Mouse (Mus musculus) ES-Bruce4 (cell line): Measurements from ENCODE around the gene Tmed3.
A peak's percentile ranks its signal among the peaks of the same experiment; 100 is the strongest.

Experiments used
- CTCF ChIP-seq: IDR thresholded peaks from one replicate; pipeline ENCODE4 v1.8.1; 2011; ENCODE audit warnings: low read depth, low read length
- EP300 ChIP-seq: IDR thresholded peaks from 2 replicates; pipeline ENCODE4 v1.6.1; 2011; ENCODE audit warnings: low read depth, low read length; ENCODE audit not compliant: insufficient read depth
- POLR2A ChIP-seq: IDR thresholded peaks from one replicate; pipeline ENCODE4 v1.8.1; 2011; ENCODE audit warnings: low read length; ENCODE audit not compliant: insufficient read depth

DNA sequence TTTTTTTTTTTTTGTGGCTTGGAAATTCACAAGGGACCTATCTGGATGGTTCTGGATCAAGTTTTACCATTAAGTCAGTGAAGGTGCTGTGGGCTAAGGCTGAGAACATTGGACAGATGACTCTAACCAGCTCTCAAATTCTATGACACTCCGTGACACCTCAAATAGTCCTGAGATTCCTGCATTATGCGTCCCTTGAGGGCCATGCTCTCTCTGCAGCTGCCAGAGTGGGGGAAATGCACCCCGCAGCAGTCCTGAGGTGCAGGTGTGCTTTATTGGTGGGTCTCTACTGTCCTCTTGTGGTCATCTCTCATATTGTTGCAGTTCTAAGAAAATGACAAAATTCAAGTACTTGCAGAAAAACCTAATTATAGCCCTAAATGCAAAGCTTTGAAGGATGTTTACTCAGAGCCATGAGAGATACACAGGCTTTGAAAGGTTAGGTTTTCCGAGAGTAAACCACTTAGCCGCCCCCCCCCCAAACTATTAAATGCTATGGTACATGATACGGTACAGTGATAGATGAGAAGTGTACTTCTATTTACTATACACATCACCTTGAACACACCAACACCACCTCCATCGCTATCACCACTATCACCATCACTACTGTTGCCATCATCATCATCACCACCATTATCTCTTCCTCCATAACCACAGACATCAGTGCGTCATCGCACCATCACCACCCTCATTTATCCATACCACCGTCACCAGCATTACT, 17.2 kb downstream of the Tmed3 start:
- TF ChIP-seq POLR2A (no peak), CTCF (peak; percentile 35), EP300 (no peak)
